Mouse (Mus musculus): ENCODE measurements around the gene Gm10203. TPM values are rescaled to one million over a fixed set of nuclear protein-coding genes. Genes with fewer than 3 reads are reported as not detected.
"Not testable (repeated sequence)": the region's sequence is repeated elsewhere in the genome, so short reads cannot be mapped to it uniquely, and the experiment has no call there.

Gm10203 gene
- polyA plus RNA-seq, 1 experiment from 2014 or later: not detected

GRCm38 (mm10) chr6:149167672-149168071, 37.7 kb downstream of the Gm10203 start:
- H3K4me3 ChIP-seq: no peak overlapping the region
- WGBS (ENCODE audit: insufficient replicate concordance): 83% methylated on average over 1 of the region's 1 CpGs
- peaks cover 25% of the 10 kb centered on the region for H3K36me3 ChIP-seq
- no peak overlapping the region for H3K4me2 ChIP-seq
- no peaks in the 10 kb centered on the region for H3K9me3 ChIP-seq (replicated peaks)
- no peak overlapping the region for H3K27ac ChIP-seq
- no peaks in the 10 kb centered on the region for H3K27me3 ChIP-seq (replicated peaks)
- H3K9ac ChIP-seq: no peak overlapping the region
- H3K4me1 ChIP-seq: no peaks in the 10 kb centered on the region
- no peak for ATAC-seq

GRCm38 (mm10) chr6:149168436-149168835, 38.5 kb downstream of the Gm10203 start:
- Histone ChIP-seq H3K27ac (no peak overlapping the region), H3K27me3 (replicated peaks) (no peaks in the 10 kb centered on the region), H3K9ac (no peak overlapping the region), H3K9me3 (replicated peaks) (no peaks in the 10 kb centered on the region), H3K4me3 (no peak overlapping the region), H3K4me2 (no peak overlapping the region), H3K4me1 (no peaks in the 10 kb centered on the region), H3K36me3 (peaks cover 25% of the 10 kb centered on the region)
- ATAC-seq: no peak
- 80% methylated on average over 2 of the region's 2 CpGs for WGBS (ENCODE audit: insufficient replicate concordance)

GRCm38 (mm10) chr6:149169965-149170364, 40.0 kb downstream of the Gm10203 start:
- not testable (repeated sequence) for H3K4me2 ChIP-seq; ATAC-seq; H3K9me3 ChIP-seq (replicated peaks); H3K4me1 ChIP-seq; H3K27me3 ChIP-seq (replicated peaks); H3K27ac ChIP-seq; H3K4me3 ChIP-seq; H3K9ac ChIP-seq
- H3K36me3 ChIP-seq: peaks cover 26% of the 10 kb centered on the region
- 68% methylated on average over 4 of the region's 4 CpGs for WGBS (ENCODE audit: insufficient replicate concordance)

GRCm38 (mm10) chr6:149173831-149174625, 44.1 kb downstream of the Gm10203 start:
- H3K9me3 ChIP-seq (replicated peaks): no peaks in the 10 kb centered on the region
- 60% methylated on average over 4 of the region's 4 CpGs for WGBS (ENCODE audit: insufficient replicate concordance)
- no peak for ATAC-seq
- no peaks in the 10 kb centered on the region for H3K27me3 ChIP-seq (replicated peaks)
- H3K4me2 ChIP-seq: no peak overlapping the region
- H3K4me3 ChIP-seq: no peak overlapping the region
- peaks cover 36% of the 10 kb centered on the region for H3K36me3 ChIP-seq
- peaks cover 4% of the 10 kb centered on the region for H3K4me1 ChIP-seq
- no peak overlapping the region for H3K9ac ChIP-seq
- H3K27ac ChIP-seq: 0 out of 2 replicates have a peak overlapping the region, but pooled peaks have one; percentile 13

GRCm38 (mm10) chr6:149174932-149175570, 45.1 kb downstream of the Gm10203 start:
- no peak for ATAC-seq
- no peaks in the 10 kb centered on the region for H3K27me3 ChIP-seq (replicated peaks)
- no peak overlapping the region for H3K9ac ChIP-seq
- no peak overlapping the region for H3K4me2 ChIP-seq
- H3K4me3 ChIP-seq: no peak overlapping the region
- H3K27ac ChIP-seq: no peak overlapping the region
- peaks cover 43% of the 10 kb centered on the region for H3K36me3 ChIP-seq
- no peaks in the 10 kb centered on the region for H3K9me3 ChIP-seq (replicated peaks)
- peaks cover 10% of the 10 kb centered on the region for H3K4me1 ChIP-seq
- 65% methylated on average over 3 of the region's 3 CpGs for WGBS (ENCODE audit: insufficient replicate concordance)

- Histone ChIP-seq H3K4me1 (peaks cover 17% of the 10 kb centered on the region), H3K9ac (no peak overlapping the region), H3K27ac (0 out of 2 replicates have a peak overlapping the region, but pooled peaks have one; percentile 2), H3K4me2 (no peak overlapping the region), H3K27me3 (replicated peaks) (no peaks in the 10 kb centered on the region), H3K9me3 (replicated peaks) (0 out of 2 replicates have a peak, but pooled peaks cover 3% of the 10 kb centered on the region), H3K36me3 (peaks cover 71% of the 10 kb centered on the region), H3K4me3 (no peak overlapping the region)
- ATAC-seq: peak; percentile 80
Observed at GRCm38 (mm10) chr6:149179064-149179463, 49.1 kb downstream of the Gm10203 start.

Other genes with a start within 250 kb of the Gm10203 start
- gene Caprin2, start 233.9 kb upstream of the Gm10203 start, polyA plus RNA-seq (2016; fragmentation: Nextera tagmentation; extraction: Ambion mirVana): 9.7 and 10.8 TPM in 2 replicates
- gene Sinhcaf, start 183.7 kb upstream of the Gm10203 start, polyA plus RNA-seq (2016; fragmentation: Nextera tagmentation; extraction: Ambion mirVana): 44.0 and 45.4 TPM in 2 replicates
- 6.0 and 7.0 TPM in 2 replicates for gene Dennd5b, start 28.5 kb upstream of the Gm10203 start, polyA plus RNA-seq (2016; fragmentation: Nextera tagmentation; extraction: Ambion mirVana)
- 11.8 and 12.0 TPM in 2 replicates for gene Etfbkmt, start 9.7 kb downstream of the Gm10203 start, polyA plus RNA-seq (2016; fragmentation: Nextera tagmentation; extraction: Ambion mirVana)
- gene Amn1, start 58.5 kb downstream of the Gm10203 start, polyA plus RNA-seq (2016; fragmentation: Nextera tagmentation; extraction: Ambion mirVana): 8.6 and 9.2 TPM in 2 replicates
- 34.5 and 35.0 TPM in 2 replicates for gene Resf1, start 179.2 kb downstream of the Gm10203 start, polyA plus RNA-seq (2016; fragmentation: Nextera tagmentation; extraction: Ambion mirVana)

All from liver, embryonic 12.5 days (tissue).